Mouse (Mus musculus) frontal cortex, adult (tissue): Measurements from ENCODE around the gene Fads3.

Experiments used
- ATAC-seq: cut with Nextera tagmentation; 2 replicates; pipeline ENCODE4 v1.9.2; 2017; ENCODE audit warnings: mild to moderate bottlenecking, moderate library complexity, mixed read lengths; ENCODE audit not compliant: low TSS enrichment

Gene Fads3

GRCm38 (mm10) chr19:10070186-10070980 lies 29.0 kb downstream of the Fads3 start:
- no peak for ATAC-seq

DNA sequence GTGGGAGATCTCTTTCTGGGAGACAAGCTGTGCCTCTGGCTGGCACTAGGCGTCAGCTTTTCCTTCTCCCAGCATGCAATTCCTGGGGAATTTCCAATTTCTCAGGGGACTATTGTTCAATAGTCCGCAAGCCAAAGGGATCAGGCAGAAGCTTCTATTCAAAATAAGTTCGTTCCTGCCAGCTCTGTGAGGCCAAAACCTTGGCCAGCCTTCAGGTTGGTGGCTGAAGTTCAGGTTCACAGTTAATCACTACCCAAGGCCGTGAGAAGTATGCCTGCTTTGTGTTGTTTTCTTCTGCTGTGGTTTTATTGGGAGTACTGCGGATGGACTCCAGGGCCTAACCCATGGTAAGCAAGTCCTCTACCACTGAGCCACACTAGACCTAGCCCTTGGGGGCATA lies 29.8 kb downstream of the Fads3 start:
- ATAC-seq, result 0 out of 2 replicates have a peak, but pooled peaks have one; percentile 44

DNA sequence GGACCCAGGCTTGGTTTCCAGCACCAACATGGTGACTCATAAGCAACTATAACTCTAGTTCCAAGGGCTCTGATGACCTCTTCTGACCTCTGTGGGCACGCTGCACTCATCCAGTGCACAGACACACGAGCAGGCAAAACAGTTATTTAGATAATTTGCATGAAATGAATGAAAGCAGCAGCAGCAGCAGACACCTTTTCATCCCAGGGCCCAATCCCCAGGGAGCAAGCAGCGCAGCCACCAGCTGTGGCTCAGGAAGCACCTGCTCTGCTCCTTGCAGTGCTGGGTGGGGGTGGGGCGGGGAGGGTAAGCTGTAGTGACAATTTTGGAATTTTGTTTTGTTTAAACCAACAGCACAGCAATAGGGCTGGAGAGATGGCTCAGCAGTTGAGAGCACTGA lies 30.5 kb downstream of the Fads3 start:
- no peak for ATAC-seq

- no peak for ATAC-seq
Observed at GRCm38 (mm10) chr19:10073145-10073544, 31.8 kb downstream of the Fads3 start.

DNA sequence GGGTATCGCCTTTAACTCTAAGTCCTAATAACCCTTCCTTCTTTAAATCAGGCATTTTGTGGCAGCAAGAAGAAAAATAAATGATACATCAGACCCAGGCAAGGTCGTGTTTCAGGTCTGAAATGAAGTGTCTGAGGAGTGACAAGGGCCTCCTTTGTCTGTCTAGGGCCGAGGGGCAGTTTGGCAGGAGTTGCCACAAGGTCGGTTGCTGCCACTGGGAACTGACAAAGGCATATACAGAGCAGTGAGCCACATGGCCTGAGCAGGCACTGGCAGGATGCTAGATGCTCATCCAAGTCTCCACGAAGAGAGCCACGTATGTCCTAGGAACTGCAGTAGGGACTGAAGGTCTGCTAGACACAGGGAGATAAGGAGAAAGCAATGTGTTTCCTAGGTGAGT lies 37.0 kb downstream of the Fads3 start:
- no peak for ATAC-seq

GRCm38 (mm10) chr19:10080384-10080783 lies 39.0 kb downstream of the Fads3 start:
- no peak for ATAC-seq

DNA sequence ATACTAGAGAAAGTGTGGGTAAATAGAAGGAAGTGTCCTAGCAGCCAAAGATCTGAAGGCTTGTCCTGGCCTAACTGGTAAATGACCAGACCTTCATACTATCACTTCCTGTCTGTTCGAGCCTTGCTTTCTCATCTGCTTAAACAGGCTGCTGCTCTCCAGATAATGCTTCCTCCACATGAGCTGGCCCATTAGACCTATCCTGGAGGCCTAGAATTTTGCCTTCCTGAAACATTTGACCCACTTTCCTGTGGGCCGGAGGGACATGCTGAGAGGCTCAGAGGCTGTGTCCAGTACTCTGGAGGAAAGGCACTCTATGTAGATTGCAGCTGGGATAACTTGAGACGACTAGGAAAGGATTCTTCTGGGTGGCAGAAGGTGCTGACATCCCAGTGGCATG lies 40.7 kb downstream of the Fads3 start:
- no peak for ATAC-seq

GRCm38 (mm10) chr19:10085454-10085853 lies 44.1 kb downstream of the Fads3 start:
- ATAC-seq, result no peak

DNA sequence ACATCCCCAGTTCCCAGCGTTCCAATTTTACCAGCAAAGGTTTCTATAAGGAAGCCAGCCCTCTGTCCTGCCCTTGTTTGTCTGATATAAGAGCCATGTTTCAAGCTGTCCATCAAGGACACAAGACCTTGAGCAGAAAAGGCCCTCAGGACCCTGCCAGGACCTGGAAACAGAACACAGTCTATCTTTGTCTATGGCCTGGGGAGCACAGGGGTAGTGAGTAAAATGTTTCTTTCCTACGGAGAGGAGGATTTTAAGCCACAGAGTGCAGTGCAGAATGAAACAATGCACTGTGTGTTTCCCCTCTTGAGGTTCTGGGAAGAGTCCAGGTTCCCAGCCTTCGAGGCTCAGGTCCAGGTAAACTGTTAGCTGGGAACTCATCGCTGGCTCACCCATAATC lies 45.6 kb downstream of the Fads3 start:
- no peak for ATAC-seq

- no peak for ATAC-seq
Observed at GRCm38 (mm10) chr19:10093829-10094228, 52.5 kb downstream of the Fads3 start.

DNA sequence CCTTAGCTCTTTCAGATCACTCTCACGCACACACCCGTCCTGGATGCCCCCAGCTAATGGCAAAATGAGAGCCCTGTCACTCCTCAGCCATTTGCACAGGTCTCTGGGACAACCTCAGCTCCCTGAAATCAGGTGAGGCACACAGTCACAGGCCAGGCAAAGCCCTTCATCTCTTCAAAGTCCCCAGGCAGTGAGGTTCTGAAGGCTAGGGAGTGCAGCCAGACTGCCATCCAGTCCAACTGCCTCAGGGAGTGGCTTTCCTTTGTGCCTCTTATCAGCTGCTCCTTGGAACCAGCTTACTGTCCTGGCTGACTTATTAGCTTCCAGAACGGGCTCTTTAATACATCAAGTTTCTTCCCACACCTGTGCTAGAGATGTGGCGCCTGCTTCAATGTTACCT lies 53.3 kb downstream of the Fads3 start:
- no peak for ATAC-seq

DNA sequence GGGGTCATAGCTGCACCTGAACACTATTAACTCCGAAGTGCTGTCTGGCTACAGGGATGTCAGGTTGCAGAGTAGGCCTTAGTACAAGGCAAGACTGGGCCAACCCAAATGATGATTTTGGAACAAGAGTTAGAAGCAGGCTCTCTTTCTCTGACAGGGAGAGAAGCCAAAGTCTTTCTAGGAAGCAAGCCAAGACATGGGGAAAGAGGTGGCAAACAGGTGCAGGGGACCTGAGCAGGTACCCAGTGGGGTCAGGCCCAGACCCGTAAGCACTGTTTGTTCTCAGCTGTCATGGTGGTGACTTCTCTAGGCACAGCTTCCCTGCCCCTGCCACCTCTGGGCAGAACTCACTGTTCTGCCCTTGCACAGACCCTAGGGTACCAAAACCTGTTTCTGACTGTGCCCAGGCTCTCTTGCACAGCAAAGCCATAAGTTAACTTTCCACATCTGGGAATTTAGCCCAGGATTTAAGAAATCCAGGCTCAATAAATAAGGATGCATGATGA lies 55.1 kb downstream of the Fads3 start:
- no peak for ATAC-seq

DNA sequence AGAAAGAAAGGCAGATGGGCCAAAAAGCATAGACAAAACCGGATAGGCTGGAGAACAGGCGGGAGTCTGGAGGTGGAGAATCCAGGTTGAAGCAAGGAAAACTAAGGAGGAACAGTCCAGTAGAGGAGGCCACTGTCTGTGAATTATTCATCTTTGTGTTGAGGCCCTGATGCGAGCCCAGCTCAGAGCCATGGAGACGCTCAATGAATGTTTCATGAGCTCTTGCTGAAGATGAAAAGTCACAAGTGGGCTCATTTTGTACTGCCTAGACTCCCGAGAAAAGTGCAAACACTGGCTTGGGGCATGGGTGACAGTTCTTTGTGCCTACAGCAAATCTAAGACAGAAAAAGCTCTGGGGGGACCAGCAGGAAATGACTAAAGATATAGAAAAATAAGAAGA lies 56.5 kb downstream of the Fads3 start:
- no peak for ATAC-seq

- ATAC-seq, result peak; percentile 51
Observed at GRCm38 (mm10) chr19:10100631-10101071, 59.3 kb downstream of the Fads3 start.

GRCm38 (mm10) chr19:10101341-10102053 lies 60.1 kb downstream of the Fads3 start, which contains the start of gene Fads2:
TSS of gene Fads2 (minus strand) at chr19:10101746.
- ATAC-seq, result peak; percentile 89

DNA sequence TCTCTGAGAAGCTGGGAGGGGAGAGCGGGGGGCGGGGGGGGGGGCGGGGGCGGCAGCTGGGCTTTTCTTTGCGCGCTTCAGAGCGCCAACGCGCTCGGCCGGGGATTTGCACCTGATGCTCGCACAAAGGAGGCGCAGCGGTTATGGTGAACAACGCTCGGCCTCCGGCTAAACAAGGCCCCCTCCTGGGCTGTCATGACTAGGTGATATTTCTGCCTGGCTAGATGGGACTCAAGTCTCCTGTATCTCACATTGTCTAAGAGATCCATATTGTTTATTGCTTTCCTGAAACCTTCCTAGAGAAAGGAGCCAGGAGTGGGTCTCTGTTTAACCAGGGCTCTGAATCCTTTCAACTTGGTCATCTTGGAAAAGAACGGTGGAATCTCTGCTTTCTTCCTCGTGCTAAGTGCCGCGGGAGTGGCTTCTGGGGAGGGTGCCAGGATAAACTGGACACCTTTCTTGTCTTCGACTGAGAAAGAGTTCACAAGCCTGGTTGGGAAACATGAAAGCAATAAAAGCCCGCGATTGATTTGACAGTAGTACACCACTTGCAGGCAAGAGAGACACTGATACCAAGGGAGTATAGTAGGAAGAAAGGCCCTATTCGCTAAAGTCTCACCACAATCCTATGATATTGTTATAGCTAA lies 60.8 kb downstream of the Fads3 start:
- no peak for ATAC-seq

DNA sequence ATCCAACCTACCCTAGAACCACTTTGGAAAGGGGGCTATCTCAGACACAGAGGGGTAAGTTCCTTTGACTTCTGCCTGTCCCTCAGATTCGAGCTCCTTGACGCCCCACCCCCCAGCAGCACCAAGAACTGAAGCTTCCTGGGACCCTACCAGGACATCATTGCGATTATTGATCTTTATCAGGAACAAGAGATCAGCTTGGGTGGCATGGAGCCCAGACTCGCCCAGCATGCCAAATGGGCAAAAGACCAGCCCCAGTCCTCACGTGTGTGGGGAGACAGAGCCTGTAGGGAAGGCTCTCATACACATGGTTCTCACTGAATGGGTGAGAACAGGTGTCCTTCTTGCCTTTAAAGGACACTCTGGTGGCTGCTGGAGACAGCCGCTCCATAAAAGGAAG lies 62.9 kb downstream of the Fads3 start:
- ATAC-seq, result no peak

DNA sequence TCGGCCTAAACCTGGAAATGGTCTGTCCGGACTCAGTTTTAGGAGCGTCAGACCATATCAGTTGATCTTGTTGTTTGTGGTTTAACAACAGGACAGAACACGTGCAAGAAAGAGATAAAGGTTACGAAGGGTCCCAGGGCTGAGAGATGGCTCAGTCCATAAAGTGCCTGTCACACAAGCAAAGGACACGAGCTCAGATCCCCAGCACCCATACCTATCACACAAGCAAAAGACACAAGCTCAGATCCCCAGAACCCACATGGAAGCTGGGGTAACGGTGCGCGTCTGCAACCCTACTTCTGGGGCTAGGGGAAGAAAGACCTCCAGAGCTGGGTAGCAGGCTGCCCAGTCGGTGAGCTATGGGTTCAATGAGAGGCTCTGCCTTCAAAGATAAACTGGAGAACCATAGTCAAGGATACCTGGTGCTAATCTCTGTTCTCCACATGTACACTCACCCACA lies 63.7 kb downstream of the Fads3 start:
- ATAC-seq, result no peak

DNA sequence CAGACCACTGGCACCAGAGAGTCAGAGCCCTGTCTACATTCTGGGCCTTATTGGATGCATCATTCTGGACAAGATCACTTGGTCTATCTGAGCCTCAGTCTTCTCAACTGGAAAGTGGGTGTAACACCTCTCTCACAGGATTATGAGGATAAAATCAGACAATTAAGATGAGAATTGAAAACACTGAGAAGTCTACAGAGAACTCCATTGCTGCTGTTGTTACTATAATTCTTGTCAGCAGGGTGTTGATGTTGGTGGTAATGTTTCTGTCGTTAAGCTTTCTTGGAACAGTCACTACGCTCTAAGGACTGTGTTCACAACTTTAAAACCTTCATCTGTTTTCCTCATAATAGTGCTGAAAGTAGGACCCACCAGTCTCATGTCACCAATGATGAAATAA lies 65.3 kb downstream of the Fads3 start:
- ATAC-seq, result no peak

DNA sequence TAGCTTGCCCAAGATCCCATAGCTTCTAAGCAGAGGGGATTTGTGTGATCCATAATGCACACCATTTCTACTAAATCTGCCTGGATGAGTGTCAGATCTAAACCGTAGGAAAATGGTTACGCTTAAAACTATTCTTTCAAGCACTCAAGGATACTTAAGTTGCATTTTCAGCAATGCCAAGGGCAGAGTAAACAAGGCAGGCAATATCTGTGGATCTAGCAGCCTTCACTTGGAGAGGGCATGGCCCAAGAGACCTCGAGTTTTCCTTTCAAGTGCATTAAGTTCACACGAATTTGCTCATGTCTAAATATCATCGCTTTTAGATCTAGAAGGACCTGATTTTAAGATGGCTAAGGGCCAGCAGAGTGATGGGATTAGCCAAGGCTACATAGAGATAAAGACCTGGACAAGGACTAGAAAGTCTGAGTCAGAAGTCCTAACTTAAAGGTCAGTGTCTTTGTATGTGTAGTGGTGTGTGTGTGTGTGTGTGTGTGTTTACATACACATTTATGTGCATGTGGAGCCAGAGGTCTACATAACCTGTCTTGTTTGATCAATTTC lies 65.8 kb downstream of the Fads3 start:
- no peak for ATAC-seq

DNA sequence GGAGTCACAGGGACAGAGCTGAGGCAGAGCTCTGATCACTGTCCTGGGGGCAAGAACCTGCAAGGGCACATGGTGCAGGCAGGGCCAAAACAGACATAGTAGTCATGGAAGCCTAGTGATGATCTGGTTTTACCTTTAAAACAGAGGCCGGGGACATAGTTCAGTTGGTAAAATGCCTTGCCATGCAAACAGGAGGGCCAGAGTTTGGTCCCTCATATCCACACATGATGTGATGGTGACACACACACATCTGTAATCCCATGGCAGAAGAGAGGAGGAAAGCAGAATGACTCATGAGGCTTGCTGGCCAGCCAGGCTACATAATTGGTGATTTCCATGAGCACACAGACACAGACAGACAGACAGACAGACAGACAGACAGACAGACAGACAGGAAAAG lies 66.8 kb downstream of the Fads3 start:
- no peak for ATAC-seq

DNA sequence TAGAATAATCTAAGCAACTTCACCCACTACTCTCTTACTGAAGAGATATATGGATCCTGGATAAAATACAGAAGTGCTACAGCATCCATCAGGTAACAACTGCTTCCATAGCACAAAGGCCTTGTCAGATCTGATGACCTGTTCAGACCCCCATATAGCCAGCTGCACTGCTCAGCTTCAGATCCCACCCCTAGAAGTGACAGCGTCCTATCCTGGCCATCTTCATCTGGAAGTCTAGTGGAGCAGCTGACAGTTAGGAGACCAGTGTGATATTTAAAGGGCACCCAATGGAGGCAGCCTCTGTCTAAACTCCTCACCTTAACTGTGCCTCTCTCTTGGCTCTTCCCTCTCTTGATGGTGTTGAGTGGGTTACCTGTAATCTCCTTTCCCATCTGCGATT lies 67.3 kb downstream of the Fads3 start:
- ATAC-seq, result no peak
